Mouse (Mus musculus): ENCODE measurements around the gene Rad50. TPM values are rescaled to one million over a fixed set of nuclear protein-coding genes. Genes with fewer than 3 reads are reported as not detected.

Gene Rad50
- polyA plus RNA-seq, 1 experiment from 2014 or later: 15.7 TPM

DNA sequence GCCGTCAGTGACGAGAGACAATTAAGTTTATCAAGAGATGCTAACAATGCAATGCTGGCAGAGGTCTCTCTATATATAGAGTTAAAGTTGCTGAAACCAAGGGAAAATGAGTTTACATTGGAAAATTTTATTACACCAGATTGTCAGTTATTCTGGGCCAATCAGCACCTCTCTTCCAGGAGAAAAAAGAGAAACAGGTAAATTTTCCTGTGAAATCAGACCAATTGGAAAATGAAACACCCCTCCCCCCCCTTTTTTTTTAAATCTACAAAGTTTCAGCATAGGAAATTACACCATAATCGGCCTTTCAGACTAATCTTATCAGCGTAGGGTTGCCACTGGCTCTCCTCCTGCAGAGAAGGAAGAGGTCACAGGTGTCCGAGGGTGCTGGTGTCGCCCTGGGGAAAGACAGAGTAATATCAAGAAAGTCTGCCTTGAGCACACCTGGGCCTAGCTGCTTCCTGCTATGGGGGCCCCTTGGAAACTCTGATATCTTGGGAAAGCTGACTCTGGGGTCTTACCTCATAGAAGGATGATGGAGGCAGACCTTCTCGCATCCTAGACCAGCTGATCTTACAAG, 88.4 kb downstream of the Rad50 start, which contains the start of gene Il4:
Il4 (minus strand) TSS at position 51 of the 580 bp plus-strand sequence.
- ATAC-seq (ENCODE audit: low FRiP score, low TSS enrichment) (no peak), DNase-seq (ENCODE audit: low spot score) (no peak)
- TF ChIP-seq CTCF (IDR thresholded peaks at IDR 0.05; ENCODE audit: low read depth): no peak
- no peak for TF ChIP-seq EP300 (optimal IDR thresholded peaks at IDR 0.05)
- 76% methylated on average over 7 of the region's 7 CpGs for WGBS
- no peaks in the 10 kb centered on the region for H3K36me3 ChIP-seq (ENCODE audit: control insufficient read depth, insufficient read depth, low read length)
- H3K27me3 ChIP-seq (ENCODE audit: control insufficient read depth, insufficient read depth, low read length): no peaks in the 10 kb centered on the region
- H3K4me2 ChIP-seq (replicated peaks; ENCODE audit: low read depth): no peak within 1 kb of the TSS
- no peaks in the 10 kb centered on the region for H3K4me1 ChIP-seq (replicated peaks; ENCODE audit: control insufficient read depth, insufficient read depth)
- no peak within 1 kb of the TSS for H3K9ac ChIP-seq (ENCODE audit: low read length)
- H3K9me3 ChIP-seq (ENCODE audit: control insufficient read depth, low read length): no peaks in the 10 kb centered on the region
- no peak within 1 kb of the TSS for H3K4me3 ChIP-seq (ENCODE audit: low read depth, low read length)
- no peak within 1 kb of the TSS for H3K27ac ChIP-seq (replicated peaks)

DNA sequence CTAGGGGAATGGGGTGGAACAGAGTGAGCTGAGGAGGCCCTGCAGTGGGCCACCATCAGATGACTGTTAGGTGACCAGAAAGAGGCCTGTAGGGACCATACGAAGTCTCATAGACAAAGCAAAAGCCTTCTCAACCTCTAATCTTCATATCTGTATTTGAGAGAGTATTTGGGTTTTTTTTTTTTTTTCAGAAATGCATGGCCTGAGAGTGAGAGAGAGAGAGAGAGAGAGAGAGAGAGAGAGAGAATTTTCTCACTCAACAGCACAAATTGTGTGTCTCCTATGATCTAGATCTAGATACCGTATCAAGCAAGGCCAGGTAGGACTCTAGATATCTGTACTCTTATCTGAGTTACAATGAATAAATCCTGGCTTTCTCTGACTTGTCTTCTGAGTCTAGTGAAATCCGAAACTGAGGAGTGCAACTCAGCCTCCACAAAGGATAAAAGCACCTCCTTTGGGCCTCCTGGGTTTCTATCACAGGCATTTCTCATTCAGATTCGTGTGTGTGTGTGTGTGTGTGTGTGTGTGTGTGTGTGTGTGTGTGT, 89.5 kb downstream of the Rad50 start:
- WGBS: 60% methylated on average over 4 of the region's 4 CpGs
- H3K4me1 ChIP-seq (replicated peaks; ENCODE audit: control insufficient read depth, insufficient read depth): no peaks in the 10 kb centered on the region

DNA sequence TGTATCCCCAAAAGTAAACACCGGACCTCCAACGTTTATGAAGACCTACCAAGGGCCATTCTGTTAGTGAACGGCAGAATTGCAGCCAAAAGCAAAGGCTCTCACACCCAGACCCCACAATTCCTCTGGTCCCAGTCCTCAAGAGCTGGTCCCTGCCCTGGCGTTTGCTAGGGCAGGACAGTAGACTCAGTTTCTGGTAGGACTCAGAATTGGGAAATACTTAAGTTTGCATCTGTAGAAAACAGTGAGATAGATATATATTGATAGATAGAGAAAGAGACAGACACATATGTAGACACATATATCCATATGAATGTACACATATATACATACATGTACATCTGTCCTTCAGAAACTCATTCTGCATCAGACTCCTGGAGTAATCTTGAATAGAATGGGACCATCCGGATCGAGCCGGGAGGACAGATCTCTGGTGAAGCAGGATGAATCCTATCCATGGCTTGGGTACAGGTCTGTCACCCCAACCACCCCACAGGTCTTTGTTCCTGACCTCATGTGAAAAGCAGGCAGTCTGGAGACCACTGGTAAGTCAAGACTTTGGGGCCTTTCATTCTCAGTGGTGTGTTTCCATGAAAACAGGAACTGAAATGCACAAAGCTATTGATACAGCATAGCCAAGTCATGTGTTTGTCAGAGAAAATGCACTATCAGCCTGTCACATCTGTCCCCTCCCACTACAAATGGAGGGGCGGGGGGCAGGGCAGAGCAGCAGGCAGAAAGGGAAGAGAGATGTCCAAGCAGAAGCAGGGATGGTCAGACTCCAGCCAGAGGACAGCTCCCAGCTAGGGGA, 90.2 kb downstream of the Rad50 start:
- TF ChIP-seq CTCF (IDR thresholded peaks at IDR 0.05; ENCODE audit: low read depth): no peak
- no peak for TF ChIP-seq EP300 (optimal IDR thresholded peaks at IDR 0.05)
- ATAC-seq (ENCODE audit: low FRiP score, low TSS enrichment) (no peak), DNase-seq (ENCODE audit: low spot score) (no peak)
- Histone ChIP-seq H3K9ac (ENCODE audit: low read length) (no peak overlapping the region), H3K4me2 (replicated peaks; ENCODE audit: low read depth) (no peak overlapping the region), H3K4me3 (ENCODE audit: low read depth, low read length) (no peak overlapping the region), H3K36me3 (ENCODE audit: control insufficient read depth, insufficient read depth, low read length) (no peaks in the 10 kb centered on the region), H3K4me1 (replicated peaks; ENCODE audit: control insufficient read depth, insufficient read depth) (no peaks in the 10 kb centered on the region), H3K27ac (replicated peaks) (no peak overlapping the region), H3K9me3 (ENCODE audit: control insufficient read depth, low read length) (no peaks in the 10 kb centered on the region), H3K27me3 (ENCODE audit: control insufficient read depth, insufficient read depth, low read length) (no peaks in the 10 kb centered on the region)
- WGBS: 62% methylated on average over 8 of the region's 8 CpGs

More for the DNA sequence above, 89.5 kb downstream of the Rad50 start:
- TF ChIP-seq CTCF (IDR thresholded peaks at IDR 0.05; ENCODE audit: low read depth) (no peak), EP300 (optimal IDR thresholded peaks at IDR 0.05) (no peak)
- ATAC-seq (ENCODE audit: low FRiP score, low TSS enrichment): no peak
- Histone ChIP-seq H3K27ac (replicated peaks) (no peak overlapping the region), H3K4me3 (ENCODE audit: low read depth, low read length) (no peak overlapping the region), H3K9me3 (ENCODE audit: control insufficient read depth, low read length) (no peaks in the 10 kb centered on the region), H3K27me3 (ENCODE audit: control insufficient read depth, insufficient read depth, low read length) (no peaks in the 10 kb centered on the region), H3K4me2 (replicated peaks; ENCODE audit: low read depth) (no peak overlapping the region), H3K9ac (ENCODE audit: low read length) (no peak overlapping the region), H3K36me3 (ENCODE audit: control insufficient read depth, insufficient read depth, low read length) (no peaks in the 10 kb centered on the region)
- DNase-seq (ENCODE audit: low spot score): no peak

DNA sequence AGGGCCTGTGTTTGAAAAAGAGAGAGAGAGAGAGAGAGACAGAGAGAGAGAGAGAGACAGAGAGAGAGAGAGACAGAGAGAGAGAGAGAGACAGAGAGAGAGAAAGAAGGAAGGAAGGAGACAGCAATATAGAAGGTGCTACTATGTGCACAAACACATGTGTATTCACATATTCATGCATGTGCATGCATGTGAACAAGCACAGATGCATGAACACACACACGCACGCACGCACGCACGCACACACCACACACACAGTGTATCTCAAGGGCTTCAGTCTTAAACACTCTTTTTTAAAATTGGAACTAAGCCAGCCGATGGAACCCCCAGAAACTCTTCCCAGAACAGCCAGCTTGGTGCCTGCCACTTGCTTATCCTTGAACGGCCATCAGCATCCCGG, 91.5 kb downstream of the Rad50 start:
- Histone ChIP-seq H3K4me3 (ENCODE audit: low read depth, low read length) (no peak overlapping the region), H3K36me3 (ENCODE audit: control insufficient read depth, insufficient read depth, low read length) (no peaks in the 10 kb centered on the region), H3K4me1 (replicated peaks; ENCODE audit: control insufficient read depth, insufficient read depth) (no peaks in the 10 kb centered on the region), H3K27me3 (ENCODE audit: control insufficient read depth, insufficient read depth, low read length) (no peaks in the 10 kb centered on the region), H3K27ac (replicated peaks) (no peak overlapping the region), H3K9ac (ENCODE audit: low read length) (no peak overlapping the region), H3K4me2 (replicated peaks; ENCODE audit: low read depth) (no peak overlapping the region), H3K9me3 (ENCODE audit: control insufficient read depth, low read length) (no peaks in the 10 kb centered on the region)
- DNase-seq (ENCODE audit: low spot score): no peak
- no peak for ATAC-seq (ENCODE audit: low FRiP score, low TSS enrichment)
- TF ChIP-seq EP300 (optimal IDR thresholded peaks at IDR 0.05): no peak
- TF ChIP-seq CTCF (IDR thresholded peaks at IDR 0.05; ENCODE audit: low read depth): no peak
- WGBS: 94% methylated on average over 8 of the region's 8 CpGs

DNA sequence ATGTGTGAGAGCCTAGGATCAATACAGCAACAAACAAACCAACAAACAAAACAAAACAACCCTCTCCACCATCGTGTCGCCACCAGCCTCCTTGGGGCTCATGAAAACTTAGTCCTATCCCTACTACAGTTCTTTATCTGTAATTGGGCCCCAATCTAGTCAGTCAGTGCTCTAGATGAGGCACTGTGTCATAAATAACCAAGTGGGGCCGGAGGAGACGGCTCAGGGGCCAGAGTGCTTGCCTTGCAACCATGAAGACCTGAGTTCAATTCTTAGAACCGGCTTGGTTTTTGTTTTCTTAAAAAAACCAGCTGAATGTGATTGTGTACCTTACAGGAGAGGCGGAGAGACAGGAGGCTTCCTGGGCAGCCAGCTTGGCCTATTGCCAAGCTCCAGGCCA, 91.9 kb downstream of the Rad50 start:
- 55% methylated on average over 6 of the region's 6 CpGs for WGBS
- Histone ChIP-seq H3K4me3 (ENCODE audit: low read depth, low read length) (no peak overlapping the region), H3K4me2 (replicated peaks; ENCODE audit: low read depth) (no peak overlapping the region), H3K27ac (replicated peaks) (no peak overlapping the region), H3K36me3 (ENCODE audit: control insufficient read depth, insufficient read depth, low read length) (no peaks in the 10 kb centered on the region), H3K4me1 (replicated peaks; ENCODE audit: control insufficient read depth, insufficient read depth) (no peaks in the 10 kb centered on the region), H3K27me3 (ENCODE audit: control insufficient read depth, insufficient read depth, low read length) (no peaks in the 10 kb centered on the region), H3K9me3 (ENCODE audit: control insufficient read depth, low read length) (no peaks in the 10 kb centered on the region), H3K9ac (ENCODE audit: low read length) (no peak overlapping the region)
- DNase-seq (ENCODE audit: low spot score) (no peak), ATAC-seq (ENCODE audit: low FRiP score, low TSS enrichment) (no peak)
- TF ChIP-seq CTCF (IDR thresholded peaks at IDR 0.05; ENCODE audit: low read depth): no peak
- no peak for TF ChIP-seq EP300 (optimal IDR thresholded peaks at IDR 0.05)

DNA sequence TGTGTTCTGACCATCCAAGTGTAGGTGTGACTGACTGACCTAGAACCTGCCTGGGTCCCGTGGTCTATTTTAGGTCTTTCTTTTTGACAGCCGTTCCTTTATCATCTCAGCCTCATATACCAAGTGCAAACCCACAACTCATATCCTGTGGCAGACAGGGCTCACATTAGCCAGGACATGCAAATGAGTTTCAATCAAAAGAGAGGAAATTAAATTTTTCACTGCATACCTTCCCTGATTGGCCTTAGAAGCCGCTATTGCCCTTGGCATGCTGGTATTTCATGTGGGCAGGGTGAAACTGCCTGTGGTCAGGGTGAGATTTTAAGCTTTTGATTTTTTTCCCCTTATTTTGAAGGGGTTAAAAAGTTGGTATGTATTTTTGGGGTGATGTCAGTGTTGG, 97.4 kb downstream of the Rad50 start:
- Histone ChIP-seq H3K9ac (ENCODE audit: low read length) (no peak overlapping the region), H3K9me3 (ENCODE audit: control insufficient read depth, low read length) (no peaks in the 10 kb centered on the region), H3K4me1 (replicated peaks; ENCODE audit: control insufficient read depth, insufficient read depth) (no peaks in the 10 kb centered on the region), H3K27me3 (ENCODE audit: control insufficient read depth, insufficient read depth, low read length) (no peaks in the 10 kb centered on the region), H3K36me3 (ENCODE audit: control insufficient read depth, insufficient read depth, low read length) (no peaks in the 10 kb centered on the region), H3K27ac (replicated peaks) (no peak overlapping the region), H3K4me2 (replicated peaks; ENCODE audit: low read depth) (no peak overlapping the region), H3K4me3 (ENCODE audit: low read depth, low read length) (no peak overlapping the region)
- no peak for ATAC-seq (ENCODE audit: low FRiP score, low TSS enrichment)
- 82% methylated on average over 3 of the region's 3 CpGs for WGBS
- TF ChIP-seq CTCF (IDR thresholded peaks at IDR 0.05; ENCODE audit: low read depth) (no peak), EP300 (optimal IDR thresholded peaks at IDR 0.05) (no peak)
- no peak for DNase-seq (ENCODE audit: low spot score)

Data from stomach, postnatal 0 days (tissue).